Mouse (Mus musculus) c-Kit-positive CD71-positive TER-119-positive erythroid progenitor cells, embryonic 14.5 days (primary cell): ENCODE measurements around the gene Hinfp.
"Not testable (repeated sequence)": the region's sequence is repeated elsewhere in the genome, so short reads cannot be mapped to it uniquely, and the experiment has no call there.

Experiments used
- DNase-seq: peaks from one replicate; pipeline ENCODE4 v3.0.0-alpha.2; 2013; ENCODE audit warnings: low spot score

The Hinfp gene

GRCm38 (mm10) chr9:44332918-44333638 is 27.6 kb upstream of the Hinfp start:
- no peak for DNase-seq

GRCm38 (mm10) chr9:44330736-44331135 is 25.3 kb upstream of the Hinfp start:
- no peak for DNase-seq

- DNase-seq: no peak
Measured at GRCm38 (mm10) chr9:44327926-44328325, 22.5 kb upstream of the Hinfp start.

GRCm38 (mm10) chr9:44327064-44327711 is 21.7 kb upstream of the Hinfp start:
- no peak for DNase-seq

- peak; percentile 75 for DNase-seq
Measured at GRCm38 (mm10) chr9:44326371-44327063, 21.0 kb upstream of the Hinfp start.

GRCm38 (mm10) chr9:44325768-44326370 is 20.4 kb upstream of the Hinfp start, which contains the start of gene Dpagt1:
TSS of gene Dpagt1 (plus strand) at chr9:44326019.
- DNase-seq: no peak

GRCm38 (mm10) chr9:44325032-44325767 is 19.7 kb upstream of the Hinfp start:
- not testable (repeated sequence) for DNase-seq

GRCm38 (mm10) chr9:44324147-44324546 is 18.7 kb upstream of the Hinfp start:
- no peak for DNase-seq

- not testable (repeated sequence) for DNase-seq
Measured at GRCm38 (mm10) chr9:44323656-44324055, 18.2 kb upstream of the Hinfp start.

GRCm38 (mm10) chr9:44320799-44321133 is 15.3 kb upstream of the Hinfp start:
- no peak for DNase-seq

- peak; percentile 95 for DNase-seq
Measured at GRCm38 (mm10) chr9:44319887-44320798, 14.7 kb upstream of the Hinfp start, which contains the start of gene C2cd2l. TSS of gene C2cd2l (minus strand) at chr9:44320285.

- DNase-seq: no peak
Measured at GRCm38 (mm10) chr9:44319105-44319886, 13.8 kb upstream of the Hinfp start.

- no peak for DNase-seq
Measured at GRCm38 (mm10) chr9:44318826-44319095, 13.3 kb upstream of the Hinfp start.

GRCm38 (mm10) chr9:44318076-44318825 is 12.8 kb upstream of the Hinfp start:
- DNase-seq: no peak

- DNase-seq: no peak
Measured at GRCm38 (mm10) chr9:44317452-44317851, 12.0 kb upstream of the Hinfp start.

- DNase-seq: no peak
Measured at GRCm38 (mm10) chr9:44314910-44315309, 9.4 kb upstream of the Hinfp start.

GRCm38 (mm10) chr9:44314257-44314547 is 8.7 kb upstream of the Hinfp start:
- DNase-seq: no peak

- no peak for DNase-seq
Measured at GRCm38 (mm10) chr9:44313476-44314256, 8.2 kb upstream of the Hinfp start.
